ENCODE assay signal across 19 mouse cellular contexts in genomic region chr17:66212616-66213015, GRCm38 (mm10).
"Had no signal": no experiment of that assay in that cellular context is flagged by ENCODE, and none has a peak within 500 bp of the region (broad histone marks: within the 10 kb centered on the region; RNA-seq: fewer than 3 reads in every experiment).

No protein-coding gene starts in this region.

- H3K4me1 ChIP-seq: limb, embryonic 10.5 days; limb, embryonic 13.5 days; megakaryocyte, embryonic 14.5 days; midbrain, embryonic 10.5 days; midbrain, embryonic 13.5 days; neural tube, embryonic 13.5 days had no signal

- H3K36me3 ChIP-seq: limb, embryonic 10.5 days; limb, embryonic 13.5 days; midbrain, embryonic 10.5 days; midbrain, embryonic 13.5 days; neural tube, embryonic 13.5 days had no signal

- H3K27me3 ChIP-seq: limb, embryonic 13.5 days; midbrain, embryonic 13.5 days; neural tube, embryonic 13.5 days had no signal

- H3K4me2 ChIP-seq: limb, embryonic 13.5 days; lung, embryonic 14.5 days; midbrain, embryonic 13.5 days; neural tube, embryonic 13.5 days had no signal

- H3K4me3 ChIP-seq: layer of hippocampus, adult 2 months; limb, embryonic 10.5 days; limb, embryonic 13.5 days; megakaryocyte, embryonic 14.5 days; midbrain, embryonic 10.5 days; midbrain, embryonic 13.5 days; myocyte; neural tube, embryonic 13.5 days had no signal

- H3K9ac ChIP-seq: limb, embryonic 13.5 days; lung, embryonic 14.5 days; midbrain, embryonic 13.5 days; neural tube, embryonic 13.5 days had no signal

- H3K27ac ChIP-seq: kidney, postnatal 0 days; layer of hippocampus, adult 2 months; limb, embryonic 10.5 days; limb, embryonic 13.5 days; midbrain, embryonic 10.5 days; midbrain, embryonic 13.5 days; neural tube, embryonic 13.5 days had no signal

- DNase-seq: kidney, adult 2 months; kidney, postnatal 25 days; layer of hippocampus, adult 9-11 months; lung, embryonic 14.5 days; lung, postnatal 36 days; thymus, adult 18-20 months; thymus, postnatal 36 days had no signal

- H3K9me3 ChIP-seq: limb, embryonic 10.5 days; limb, embryonic 13.5 days; midbrain, embryonic 10.5 days; midbrain, embryonic 13.5 days; neural tube, embryonic 13.5 days had no signal

- ATAC-seq: intestine, postnatal 0 days; lung, postnatal 0 days; midbrain, embryonic 13.5 days; midbrain, embryonic 16.5 days had no signal
